Mouse (Mus musculus) adrenal gland, adult 2 months (tissue): Measurements from ENCODE around the gene Rgcc. TPM values are rescaled to one million over a fixed set of nuclear protein-coding genes. Genes with fewer than 3 reads are reported as not detected.

Experiments used
- DNase-seq: peaks from one replicate; pipeline ENCODE4 v3.0.0; 2021
- long read RNA-seq: library from polyadenylated mRNA; stranded (forward); transcript quantifications from one replicate; pipeline ENCODE4 v2.0.0, GENCODE M21; 2021
- polyA plus RNA-seq: library from polyadenylated mRNA; depleted of rRNA; stranded (reverse); fragments of >200 nt; gene quantifications from 2 replicates; pipeline ENCODE4 v1.2.3, GENCODE M21; 2012; rRNA removed
- total RNA-seq, 2 experiments: library from RNA; stranded (reverse); gene quantifications; 2 replicates each; pipeline ENCODE4 v1.2.3; 2021

The Rgcc gene
- total RNA-seq = 100 to 1,000 TPM; 131 to 254 TPM
- 1,050 and 1,217 TPM in 2 replicates for polyA plus RNA-seq
- long read RNA-seq, transcript Rgcc-201 (5 exons, 918 nt) = major isoform, 312 of 343 reads
- long read RNA-seq, partial matches to known transcripts = 23 of 343 reads
- long read RNA-seq, other reads (novel, unspliced or antisense) = 8 of 343 reads

DNA sequence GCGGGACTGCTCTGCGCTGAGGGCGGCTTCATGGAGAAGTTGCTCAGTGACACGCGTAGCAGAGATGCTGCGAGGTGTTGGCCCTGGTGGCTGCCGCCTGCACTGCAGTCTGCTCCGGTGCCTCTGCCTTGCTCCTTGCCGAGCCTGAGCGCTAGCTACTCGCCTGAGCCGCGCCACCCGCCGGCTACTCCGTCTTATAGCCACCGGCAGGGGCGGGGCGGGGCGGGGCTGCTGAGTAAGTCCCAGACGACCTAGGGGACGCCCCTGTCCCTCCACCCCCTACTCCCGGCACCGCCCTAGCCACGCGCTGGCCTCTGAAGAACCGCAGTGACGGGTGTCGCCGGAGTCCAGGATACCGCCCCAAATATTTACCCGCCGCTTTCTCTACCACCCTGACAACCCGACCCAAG is at the start of gene Rgcc:
Gene Rgcc (minus strand): TSS at position 180 of the 410 bp plus-strand sequence.
- peak; percentile 99 for DNase-seq

- no peak for DNase-seq
Observed at GRCm38 (mm10) chr14:79346384-79346783, 44.9 kb upstream of the Rgcc start.

GRCm38 (mm10) chr14:79335613-79336012 is 34.2 kb upstream of the Rgcc start:
- no peak for DNase-seq

DNA sequence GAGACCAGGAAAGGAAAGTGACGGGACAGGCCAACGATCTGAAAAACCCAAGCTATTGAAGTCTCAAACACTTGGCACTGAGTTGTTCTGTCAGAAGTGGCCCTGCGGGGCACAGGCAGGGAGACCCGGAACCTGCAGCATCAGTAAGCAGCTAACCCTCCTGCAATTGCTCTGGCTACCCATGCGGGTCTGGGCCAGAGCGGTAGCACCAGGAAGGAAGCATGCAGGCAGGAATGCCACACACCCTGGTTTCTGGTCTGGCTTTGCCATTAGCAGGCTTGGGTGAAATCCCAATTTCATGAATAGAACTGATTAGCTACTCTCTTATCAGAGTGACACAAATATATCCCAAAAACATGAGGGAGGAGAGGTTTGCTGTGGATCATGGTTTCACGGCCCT is 30.5 kb upstream of the Rgcc start:
- DNase-seq = peak; percentile 6

DNA sequence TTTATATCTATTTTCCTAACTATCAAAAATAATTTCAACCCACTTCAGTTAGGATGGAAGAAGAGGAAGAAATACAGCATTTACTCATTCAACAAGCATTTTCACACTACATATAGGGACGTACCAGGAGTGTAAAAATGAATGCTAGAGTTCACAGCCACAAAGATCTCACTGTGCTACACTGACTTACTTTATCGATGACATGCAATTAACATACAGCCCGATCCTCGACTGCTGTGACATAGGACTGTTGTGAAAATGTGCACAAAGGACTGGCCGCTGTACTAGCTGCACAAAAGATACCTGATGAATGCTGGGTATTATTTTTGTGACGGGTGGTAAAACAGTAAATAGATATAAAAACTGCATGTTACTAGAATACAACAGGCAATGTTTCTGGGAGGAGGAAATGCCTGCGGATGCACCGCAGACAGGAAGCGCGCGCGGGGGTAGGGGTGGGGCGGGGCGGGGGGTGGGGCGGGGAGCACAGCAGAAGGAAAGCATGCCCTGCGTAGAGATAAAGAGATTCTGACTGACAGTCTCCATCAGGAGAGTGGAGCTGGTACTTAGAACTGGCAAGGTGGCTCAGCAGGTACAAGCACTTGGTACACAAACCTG is 29.6 kb upstream of the Rgcc start:
- DNase-seq = no peak

GRCm38 (mm10) chr14:79327033-79327432 is 25.6 kb upstream of the Rgcc start:
- DNase-seq = peak; percentile 14

GRCm38 (mm10) chr14:79324112-79324840 is 22.8 kb upstream of the Rgcc start:
- no peak for DNase-seq

- DNase-seq = no peak
Observed at GRCm38 (mm10) chr14:79321881-79322280, 20.4 kb upstream of the Rgcc start.

GRCm38 (mm10) chr14:79321152-79321551 is 19.7 kb upstream of the Rgcc start:
- DNase-seq = no peak

DNA sequence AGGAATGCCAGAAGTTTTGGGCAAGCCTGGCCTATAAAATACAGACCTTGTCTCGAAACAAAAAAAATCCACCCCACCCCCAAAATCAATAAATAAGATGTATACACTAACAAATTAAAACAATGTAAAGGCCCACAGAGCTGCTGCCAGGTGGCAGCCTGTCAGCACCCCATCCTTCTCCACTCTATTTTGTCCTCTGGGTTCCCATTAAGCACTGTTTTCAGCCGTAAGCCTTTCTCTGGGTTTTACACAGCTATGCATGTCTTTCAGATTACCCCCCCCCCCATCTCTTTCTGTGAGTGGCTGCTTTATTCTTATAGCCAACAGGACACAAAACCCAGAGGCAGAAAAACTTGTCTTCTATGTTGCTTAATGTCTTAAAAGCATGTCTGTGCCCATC is 16.2 kb upstream of the Rgcc start:
- DNase-seq = no peak

- no peak for DNase-seq
Observed at GRCm38 (mm10) chr14:79315877-79316276, 14.4 kb upstream of the Rgcc start.

DNA sequence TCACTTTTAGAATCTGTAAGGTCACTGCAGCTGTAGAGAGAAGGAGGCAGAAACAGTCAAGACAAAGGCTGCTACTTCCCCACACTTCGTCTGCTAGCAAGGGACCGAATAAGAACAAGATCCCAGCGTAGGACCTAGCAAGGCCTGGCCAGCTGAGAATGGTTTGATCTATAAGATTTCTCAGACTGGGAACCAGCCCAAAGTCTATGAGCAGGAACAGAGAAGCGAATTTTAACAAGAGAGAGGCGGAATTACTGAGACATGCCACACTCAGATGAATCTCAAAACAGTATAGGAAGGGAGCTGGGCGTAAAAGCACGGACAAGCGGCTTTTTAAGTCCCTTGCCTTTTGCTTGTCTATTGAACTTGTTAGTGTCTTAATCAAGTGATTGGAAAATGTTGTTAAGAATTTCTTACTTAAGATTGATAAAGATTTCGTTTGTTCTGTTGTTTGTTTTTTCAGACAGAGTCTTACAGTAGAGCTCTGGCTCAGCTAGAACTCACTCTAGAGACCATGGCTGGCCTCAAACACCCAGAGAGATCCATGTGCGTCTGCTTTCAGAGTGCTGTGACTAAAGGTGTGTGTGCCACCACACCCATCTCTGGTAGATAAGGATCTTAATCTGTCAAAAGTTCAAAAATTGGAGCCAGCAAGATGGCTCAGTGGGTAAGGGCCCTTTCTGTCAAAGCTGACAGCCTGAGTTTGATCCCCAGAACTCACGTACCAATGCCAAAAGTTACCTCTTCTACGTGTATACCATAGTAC is 13.0 kb upstream of the Rgcc start:
- DNase-seq = no peak

DNA sequence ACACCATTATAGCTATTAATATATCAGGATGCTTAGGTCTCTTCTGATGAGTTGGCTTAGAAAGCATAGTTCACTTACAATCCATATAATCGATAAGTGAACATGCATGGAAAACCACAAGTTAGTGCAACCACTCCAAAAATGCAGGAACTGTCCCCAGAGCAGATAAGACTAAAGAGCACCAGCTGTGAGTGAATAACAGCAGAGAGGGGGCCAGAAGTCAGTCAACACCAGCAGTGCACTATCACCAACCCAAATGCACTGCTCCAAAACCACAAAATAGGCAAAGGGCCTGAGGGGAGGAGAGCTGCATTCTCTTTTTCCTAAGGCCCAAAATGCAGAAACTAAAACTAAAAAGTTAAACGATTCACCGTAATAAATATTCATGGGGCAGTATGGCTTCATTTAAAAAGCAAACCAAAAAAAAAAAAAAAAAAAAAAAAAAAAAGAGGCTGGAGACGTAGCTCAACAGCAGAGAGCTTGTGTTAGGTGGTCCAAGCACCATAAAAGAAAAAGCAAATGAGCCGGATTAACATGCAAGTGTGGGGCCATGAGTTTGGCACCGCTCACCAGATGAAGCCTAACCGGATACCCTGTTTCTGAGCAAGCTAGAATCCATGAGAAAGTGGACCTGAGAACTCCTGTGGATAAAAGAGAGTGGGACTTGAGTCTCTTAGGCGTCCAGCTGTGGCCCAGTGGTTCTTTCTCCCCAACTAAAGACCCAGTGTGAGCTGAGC is 12.2 kb upstream of the Rgcc start:
- DNase-seq = no peak

GRCm38 (mm10) chr14:79312719-79313118 is 11.3 kb upstream of the Rgcc start:
- DNase-seq = no peak

DNA sequence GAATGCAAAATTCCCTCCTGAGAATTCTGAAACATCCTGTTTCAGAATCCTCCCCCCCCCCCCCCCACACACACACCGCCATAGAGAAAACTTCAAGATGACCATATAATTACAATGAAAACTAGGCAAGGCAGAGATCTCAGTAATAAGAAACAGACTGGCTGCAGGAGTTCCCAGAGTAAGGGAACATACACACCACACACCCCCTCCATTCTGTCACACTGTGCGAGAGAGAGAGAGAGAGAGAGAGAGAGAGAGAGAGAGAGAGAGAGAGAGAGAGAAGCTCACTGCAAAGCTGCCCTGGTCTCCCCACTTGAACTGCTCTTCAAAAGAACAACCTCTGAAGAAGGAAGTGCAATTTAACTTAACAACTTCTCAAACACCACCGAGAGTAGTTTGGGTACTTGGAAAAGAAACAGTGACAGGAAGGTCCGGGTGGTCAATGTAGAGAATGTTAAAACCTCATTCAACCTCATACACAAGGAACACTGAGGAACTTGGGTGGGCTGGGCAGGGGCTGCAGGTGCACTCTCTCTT is 10.5 kb upstream of the Rgcc start:
- no peak for DNase-seq

DNA sequence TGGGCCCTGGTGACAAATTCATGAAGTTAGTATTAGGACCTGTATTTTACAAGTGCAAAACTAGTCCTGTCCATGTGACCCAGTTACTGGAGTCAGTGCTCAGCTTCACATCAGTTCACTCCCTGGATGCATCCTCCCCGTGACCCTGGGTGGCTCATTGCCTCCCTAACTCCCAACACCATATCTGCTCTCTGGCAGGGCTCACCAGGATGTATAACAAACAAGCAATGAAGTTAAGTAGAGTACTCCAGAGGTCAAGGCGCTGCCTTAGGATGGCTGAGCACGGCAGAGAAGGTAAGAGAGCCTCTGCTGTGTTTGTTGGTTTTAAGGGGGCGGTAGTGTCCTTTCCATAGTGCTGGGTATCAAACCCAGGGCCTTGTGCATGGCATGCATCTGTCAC is 7.7 kb upstream of the Rgcc start:
- no peak for DNase-seq

DNA sequence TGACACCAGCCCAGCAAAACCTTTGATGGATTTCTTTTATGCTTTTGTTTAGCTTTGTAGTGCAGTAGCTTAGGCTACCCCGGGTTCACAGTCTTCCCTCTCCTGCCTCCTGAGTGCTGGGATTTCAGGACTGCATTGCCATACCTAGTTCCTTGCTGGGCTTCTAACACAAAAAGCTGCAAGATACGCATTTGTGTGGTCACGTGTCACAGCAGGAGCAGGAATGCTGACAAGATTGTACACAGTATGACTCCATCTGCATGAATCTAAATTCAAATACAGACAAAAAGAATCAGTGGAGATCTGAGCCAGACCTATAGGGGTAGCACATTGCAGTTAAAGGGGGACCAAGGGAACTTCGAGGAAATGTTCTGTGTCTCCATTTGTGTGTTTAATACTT is 6.9 kb upstream of the Rgcc start:
- DNase-seq = no peak

GRCm38 (mm10) chr14:79307908-79308307 is 6.5 kb upstream of the Rgcc start:
- no peak for DNase-seq

DNA sequence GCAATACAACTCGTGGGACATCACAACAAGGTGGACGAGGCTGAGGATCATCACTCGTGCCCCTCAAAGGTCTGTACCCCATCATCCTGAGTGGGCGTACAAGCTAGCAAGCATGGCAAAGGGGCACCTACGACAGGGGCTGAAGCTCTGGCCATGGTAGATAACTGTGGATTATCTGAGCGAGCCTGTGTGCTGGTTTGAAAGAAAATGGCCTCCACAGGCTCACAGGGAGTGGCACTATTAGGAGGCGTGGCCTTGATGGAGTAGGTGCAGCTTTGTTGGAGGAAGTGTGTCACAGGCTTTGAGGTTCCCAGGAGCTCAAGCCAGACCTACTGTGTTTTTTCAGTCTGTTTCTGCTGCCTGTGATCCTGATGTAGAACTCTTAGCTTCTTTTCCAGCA is 5.7 kb upstream of the Rgcc start:
- no peak for DNase-seq

DNA sequence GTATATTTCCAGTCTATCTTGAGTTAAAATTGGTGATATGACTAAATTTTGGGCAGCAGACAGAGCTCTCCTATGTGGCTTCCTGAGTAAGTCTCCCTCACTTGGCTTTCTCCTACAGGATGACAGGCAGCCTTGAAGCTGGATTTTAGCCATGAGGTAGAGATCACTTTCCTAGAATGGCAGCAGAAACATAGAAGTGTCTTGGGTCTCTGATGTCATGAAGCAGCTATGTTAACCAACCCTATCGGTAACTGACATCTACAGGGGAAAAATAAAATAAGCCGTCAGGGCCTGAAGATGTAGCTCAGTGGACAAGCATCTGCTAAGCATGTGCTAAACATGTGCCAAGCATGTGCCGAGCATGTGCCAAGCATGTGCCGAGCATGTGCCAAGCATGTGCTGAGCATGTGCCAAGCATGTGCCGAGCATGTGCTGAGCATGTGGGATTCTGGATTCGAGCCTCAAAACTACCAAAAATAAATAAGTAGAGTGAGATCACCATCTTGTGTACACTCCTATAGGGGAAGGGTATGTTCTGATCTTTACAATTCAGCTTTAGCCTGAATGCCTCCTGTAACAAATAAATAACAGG is 3.5 kb upstream of the Rgcc start:
- no peak for DNase-seq

DNA sequence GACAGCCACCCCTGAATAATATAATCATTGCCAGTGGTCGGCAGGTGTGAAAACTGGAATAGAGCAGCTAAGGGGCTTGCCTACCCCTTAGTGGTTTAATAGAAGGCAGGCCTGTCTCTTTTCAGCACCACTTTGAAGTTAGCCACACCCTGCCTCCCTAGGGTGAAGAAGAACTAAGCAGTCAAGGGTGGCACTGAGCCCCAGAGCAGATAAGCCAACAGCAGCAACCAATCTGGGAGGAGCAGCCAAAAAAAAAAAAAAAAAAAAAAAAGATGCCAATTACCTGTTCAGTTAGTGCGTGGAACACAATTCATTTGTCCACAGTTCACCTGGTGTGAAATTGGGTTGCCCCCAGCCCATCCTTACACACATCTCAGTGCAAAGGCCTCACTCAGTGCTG is 1.7 kb upstream of the Rgcc start:
- no peak for DNase-seq
